Mouse (Mus musculus) limb, embryonic 14.5 days (tissue): ENCODE results near the gene Wdr66. TPM values are rescaled to one million over a fixed set of nuclear protein-coding genes. Genes with fewer than 3 reads are reported as not detected.

Source experiments
- ATAC-seq: fragments of 200-750 bp; cut with Nextera tagmentation; 2 replicates; pipeline ENCODE4 v1.8.0; 2017; ENCODE audit warnings: low read depth, moderate number of reproducible peaks, moderate TSS enrichment; ENCODE audit not compliant: low FRiP score
- DNase-seq: peaks from one replicate; pipeline ENCODE4 v3.0.0-alpha.2; 2015; ENCODE audit warnings: low spot score
- H3K27ac ChIP-seq: fragments of 300-500 bp; sonication (generic); replicated peaks from 2 replicates; pipeline ENCODE4 v1.5.1; 2014; ENCODE audit warnings: low read depth, mild to moderate bottlenecking, low read length, moderate library complexity, mixed read lengths
- H3K27me3 ChIP-seq: fragments of 300-500 bp; sonication (generic); 2 replicates; pipeline ENCODE4 v1.6.1; 2014; ENCODE audit warnings: low read length, mixed read lengths; ENCODE audit not compliant: control insufficient read depth, insufficient read depth
- H3K36me3 ChIP-seq: fragments of 300-500 bp; sonication (generic); 2 replicates; pipeline ENCODE4 v1.6.1; 2014; ENCODE audit warnings: mild to moderate bottlenecking, low read length, moderate library complexity, mixed read lengths; ENCODE audit not compliant: control insufficient read depth, insufficient read depth
- H3K4me1 ChIP-seq: fragments of 300-500 bp; sonication (generic); 2 replicates; pipeline ENCODE4 v1.6.1; 2014; ENCODE audit warnings: antibody characterized with exemption, low read length, mixed read lengths; ENCODE audit not compliant: control insufficient read depth, insufficient read depth
- H3K4me2 ChIP-seq: fragments of 300-500 bp; sonication (generic); replicated peaks from 2 replicates; pipeline ENCODE4 v1.6.1; 2014; ENCODE audit warnings: low read depth, mild to moderate bottlenecking, low read length, moderate library complexity; ENCODE audit not compliant: severe bottlenecking
- H3K4me3 ChIP-seq: fragments of 300-500 bp; sonication (generic); replicated peaks from 2 replicates; pipeline ENCODE4 v1.5.1; 2014; ENCODE audit warnings: low read length
- H3K9ac ChIP-seq: fragments of 300-500 bp; sonication (generic); 2 replicates; pipeline ENCODE4 v1.6.1; 2014; ENCODE audit warnings: mild to moderate bottlenecking, low read depth, low read length, moderate library complexity; ENCODE audit not compliant: severe bottlenecking
- H3K9me3 ChIP-seq: fragments of 300-500 bp; sonication (generic); 2 replicates; pipeline ENCODE4 v1.6.1; 2016; ENCODE audit warnings: low read length; ENCODE audit not compliant: control insufficient read depth
- POLR2A ChIP-seq: fragments of 200-500 bp; IDR thresholded peaks from 2 replicates; pipeline ENCODE4 v1.8.0; 2012; ENCODE audit warnings: inconsistent platforms, mild to moderate bottlenecking, moderate library complexity, borderline replicate concordance; ENCODE audit not compliant: insufficient read depth, insufficient read length; ENCODE audit errors: extremely low read depth
- WGBS: fragments of 180-500 bp; shearing (Covaris S2); extraction: QIAGEN DNeasy Blood & Tissue Kit; methylation state at CpG from one replicate; pipeline ENCODE4 v1.1.7; 2014; 5-methylcytosine and 5-hydroxymethylcytosine counted together
- polyA plus RNA-seq, 2 experiments: library from polyadenylated mRNA; depleted of rRNA in 1 of 2; stranded (reverse) in 1 of 2; unstranded in 1 of 2; fragments of >200 nt; fragmentation: Nextera tagmentation in 1 of 2; extraction: Ambion mirVana in 1 of 2; gene quantifications; 2 replicates each; pipeline versions ENCODE4 v1.2.1 to v1.2.3; 2012 to 2014

The Wdr66 gene
- polyA plus RNA-seq, 2 experiments, result 0.50 to 0.87 TPM

- no peak overlapping the region for H3K27ac ChIP-seq
- 78% methylated on average over 4 of the region's 4 CpGs for WGBS
- H3K4me2 ChIP-seq, result no peak overlapping the region
- peaks cover 84% of the 10 kb centered on the region for H3K36me3 ChIP-seq
- ATAC-seq (no peak), DNase-seq (no peak)
- no peak overlapping the region for H3K9ac ChIP-seq
- no peaks in the 10 kb centered on the region for H3K27me3 ChIP-seq
- no peak for TF ChIP-seq POLR2A
- H3K4me1 ChIP-seq, result no peaks in the 10 kb centered on the region
- no peaks in the 10 kb centered on the region for H3K9me3 ChIP-seq
- H3K4me3 ChIP-seq, result no peak overlapping the region
Measured at GRCm38 (mm10) chr5:123357253-123357652, 105.4 kb downstream of the Wdr66 start.

GRCm38 (mm10) chr5:123359431-123359830 is 107.5 kb downstream of the Wdr66 start:
- no peak for ATAC-seq
- no peak for TF ChIP-seq POLR2A
- Histone ChIP-seq H3K27ac (no peak overlapping the region), H3K4me1 (no peaks in the 10 kb centered on the region), H3K9ac (no peak overlapping the region), H3K4me2 (no peak overlapping the region), H3K9me3 (no peaks in the 10 kb centered on the region), H3K4me3 (no peak overlapping the region), H3K36me3 (peaks cover 93% of the 10 kb centered on the region), H3K27me3 (no peaks in the 10 kb centered on the region)
- no peak for DNase-seq
- WGBS, result 92% methylated on average over 6 of the region's 6 CpGs

GRCm38 (mm10) chr5:123362911-123363310 is 111.0 kb downstream of the Wdr66 start:
- H3K4me2 ChIP-seq, result no peak overlapping the region
- H3K4me1 ChIP-seq, result no peaks in the 10 kb centered on the region
- DNase-seq, result no peak
- H3K9ac ChIP-seq, result no peak overlapping the region
- peaks cover 83% of the 10 kb centered on the region for H3K36me3 ChIP-seq
- H3K27ac ChIP-seq, result no peak overlapping the region
- ATAC-seq, result no peak
- no peak overlapping the region for H3K4me3 ChIP-seq
- H3K27me3 ChIP-seq, result no peaks in the 10 kb centered on the region
- WGBS, result 89% methylated on average over 4 of the region's 4 CpGs
- TF ChIP-seq POLR2A, result no peak
- H3K9me3 ChIP-seq, result no peaks in the 10 kb centered on the region

GRCm38 (mm10) chr5:123364302-123364971 is 112.5 kb downstream of the Wdr66 start:
- Histone ChIP-seq H3K36me3 (peaks cover 78% of the 10 kb centered on the region), H3K4me3 (no peak overlapping the region), H3K9me3 (no peaks in the 10 kb centered on the region), H3K27me3 (no peaks in the 10 kb centered on the region), H3K27ac (no peak overlapping the region), H3K4me1 (no peaks in the 10 kb centered on the region), H3K9ac (no peak overlapping the region), H3K4me2 (no peak overlapping the region)
- WGBS, result 55% methylated on average over 10 of the region's 11 CpGs
- peak; percentile 53 for DNase-seq
- TF ChIP-seq POLR2A, result no peak
- ATAC-seq, result peak; percentile 77

- TF ChIP-seq POLR2A, result no peak
- no peaks in the 10 kb centered on the region for H3K4me1 ChIP-seq
- ATAC-seq (0 out of 2 replicates have a peak, but pooled peaks have one; percentile 21), DNase-seq (peak; percentile 47)
- H3K36me3 ChIP-seq, result peaks cover 77% of the 10 kb centered on the region
- no peak overlapping the region for H3K4me3 ChIP-seq
- H3K9ac ChIP-seq, result no peak overlapping the region
- no peak overlapping the region for H3K27ac ChIP-seq
- WGBS, result 78% methylated on average over 13 of the region's 13 CpGs
- no peak overlapping the region for H3K4me2 ChIP-seq
- H3K9me3 ChIP-seq, result no peaks in the 10 kb centered on the region
- no peaks in the 10 kb centered on the region for H3K27me3 ChIP-seq
Measured at GRCm38 (mm10) chr5:123368869-123369488, 117.1 kb downstream of the Wdr66 start.
